Mouse (Mus musculus): ENCODE measurements around the gene Gm3099. TPM values are rescaled to one million over a fixed set of nuclear protein-coding genes. Genes with fewer than 3 reads are reported as not detected.
"Not testable (repeated sequence)": the region's sequence is repeated elsewhere in the genome, so short reads cannot be mapped to it uniquely, and the experiment has no call there.

Gene Gm3099
- polyA plus RNA-seq (2012): not detected in 2 replicates

DNA sequence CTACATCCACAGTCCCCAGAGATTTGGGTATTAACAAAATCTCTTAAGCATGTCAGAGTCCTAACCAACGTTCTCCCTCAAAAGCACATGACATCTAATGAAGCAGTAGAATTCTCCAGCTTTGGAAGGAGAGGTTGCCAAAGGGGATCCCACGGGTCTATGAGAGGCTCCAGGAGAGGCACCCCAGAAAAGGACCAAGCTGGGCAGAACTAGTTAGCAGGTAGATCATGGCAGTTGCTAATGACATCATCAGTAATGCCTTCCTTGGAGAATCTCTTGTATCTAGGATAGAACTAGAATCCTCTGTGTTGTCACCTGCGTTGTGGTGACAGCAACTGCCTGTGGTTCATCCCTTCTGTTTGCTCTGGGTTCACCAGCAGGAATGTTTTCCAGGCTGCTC lies at the start of gene Gm3099:
Gene Gm3099, plus strand, starts transcription at position 301 of the 400 bp plus-strand sequence.
- TF ChIP-seq GATA1 (IDR thresholded peaks at IDR 0.05; ENCODE audit: low read length): not testable (repeated sequence)

DNA sequence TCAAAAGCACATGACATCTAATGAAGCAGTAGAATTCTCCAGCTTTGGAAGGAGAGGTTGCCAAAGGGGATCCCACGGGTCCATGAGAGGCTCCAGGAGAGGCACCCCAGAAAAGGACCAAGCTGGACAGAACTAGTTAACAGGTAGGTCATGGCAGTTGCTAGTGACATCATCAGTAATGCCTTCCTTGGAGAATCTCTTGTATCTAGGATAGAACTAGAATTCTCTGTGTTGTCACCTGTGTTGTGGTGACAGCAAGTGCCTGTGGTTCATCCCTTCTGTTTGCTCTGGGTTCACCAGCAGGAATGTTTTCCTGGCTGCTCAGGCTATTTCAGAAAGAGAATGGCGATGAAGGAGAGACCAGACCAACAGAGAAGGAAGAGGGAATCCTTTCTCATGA lies 34.9 kb upstream of the Gm3099 start, which contains the start of gene Gm3095:
Gene Gm3095, plus strand, starts transcription at position 301 of the 400 bp plus-strand sequence.
- not testable (repeated sequence) for TF ChIP-seq GATA1 (IDR thresholded peaks at IDR 0.05; ENCODE audit: low read length)

DNA sequence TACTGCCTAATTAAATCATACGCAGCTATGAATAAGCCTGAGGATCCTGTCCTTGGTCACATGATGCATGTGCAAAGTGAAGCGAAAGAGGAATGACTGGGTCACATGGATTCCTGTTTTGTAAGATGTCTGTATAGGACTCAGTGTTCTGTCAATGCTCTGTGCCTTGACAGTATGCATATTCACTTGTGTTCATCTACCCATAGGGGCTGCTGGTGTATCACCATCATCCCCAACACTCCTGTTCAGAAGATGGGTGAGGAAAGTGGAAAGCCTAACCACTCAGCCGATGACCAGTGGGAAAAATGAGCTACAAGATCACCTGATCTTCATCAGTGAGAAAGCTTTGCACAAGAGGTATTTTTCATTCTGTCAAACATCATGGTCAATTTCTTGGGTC lies 25.4 kb downstream of the Gm3099 start, which contains the start of gene Gm5796:
Gene Gm5796, plus strand, starts transcription at position 301 of the 400 bp plus-strand sequence.
- not testable (repeated sequence) for TF ChIP-seq GATA1 (IDR thresholded peaks at IDR 0.05; ENCODE audit: low read length)

Other genes with a start within 250 kb of the Gm3099 start
- gene Gm3002, start 188.3 kb upstream of the Gm3099 start, polyA plus RNA-seq (2012): not detected in 2 replicates
- gene Gm3033, start 152.1 kb upstream of the Gm3099 start, polyA plus RNA-seq (2012): not detected in 2 replicates
- not detected in 2 replicates for gene Gm2916, start 114.2 kb upstream of the Gm3099 start, polyA plus RNA-seq (2012)
- gene Gm3029, start 66.6 kb upstream of the Gm3099 start, polyA plus RNA-seq (2012): not detected in 2 replicates
- not detected in 2 replicates for gene Gm3095, start 34.8 kb upstream of the Gm3099 start, polyA plus RNA-seq (2012)
- not detected in 2 replicates for gene Gm5796, start 25.5 kb downstream of the Gm3099 start, polyA plus RNA-seq (2012)
- gene Gm3115, start 85.7 kb downstream of the Gm3099 start, polyA plus RNA-seq (2012): not detected in 2 replicates
- not detected in 2 replicates for gene Gm8108, start 112.1 kb downstream of the Gm3099 start, polyA plus RNA-seq (2012)
- gene Gm3127, start 166.6 kb downstream of the Gm3099 start, polyA plus RNA-seq (2012): not detected in 2 replicates
- not detected in 2 replicates for gene Gm2974, start 184.2 kb downstream of the Gm3099 start, polyA plus RNA-seq (2012)

Data from G1E-ER4 (cell line).